Mouse (Mus musculus) small intestine, adult 2 months (tissue): ENCODE measurements around the gene Foxp1.

ENCODE experiments used
- CTCF ChIP-seq: fragments of 200-500 bp; IDR thresholded peaks from 2 replicates; pipeline ENCODE4 v1.5.1; 2012; ENCODE audit warnings: low read depth, mild to moderate bottlenecking, control low read depth, inconsistent platforms, low read length, moderate library complexity, mixed read lengths; ENCODE audit not compliant: insufficient replicate concordance, insufficient read length; ENCODE audit errors: extremely low read depth
- POLR2A ChIP-seq: fragments of 200-500 bp; IDR thresholded peaks from 2 replicates; pipeline ENCODE4 v1.6.1; 2012; ENCODE audit warnings: low read depth, mild to moderate bottlenecking, control low read depth, inconsistent platforms, low read length, moderate library complexity

DNA sequence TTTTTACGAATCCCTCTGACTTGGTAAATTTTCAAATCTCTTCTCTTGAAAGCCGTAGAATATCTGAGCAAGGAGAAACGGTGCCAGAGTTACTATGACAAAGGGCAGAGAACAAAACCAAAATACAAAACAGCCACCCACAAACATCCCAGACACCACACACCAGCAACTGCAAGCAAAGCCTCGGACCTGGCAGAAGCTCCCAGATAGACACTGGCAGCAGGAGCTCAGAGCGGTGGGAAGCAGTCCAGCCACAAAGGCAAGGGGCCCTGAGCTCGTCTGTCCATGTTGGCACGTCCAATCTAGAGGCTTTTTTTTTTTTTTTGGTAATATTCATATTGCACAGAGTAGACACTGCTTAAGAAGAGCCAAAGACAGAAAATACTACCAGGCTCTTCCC, 58.6 kb downstream of the Foxp1 start:
- TF ChIP-seq CTCF (no peak), POLR2A (no peak)
